Mouse (Mus musculus) brain, embryonic 14.5 days (tissue): ENCODE results near the gene Tmem45a2.
A peak's percentile ranks its signal among the peaks of the same experiment; 100 is the strongest.

Experiments used
- CTCF ChIP-seq: fragments of 200-500 bp; IDR thresholded peaks from 2 replicates; pipeline ENCODE4 v1.5.1; 2012; ENCODE audit warnings: inconsistent platforms, mild to moderate bottlenecking, moderate library complexity, borderline replicate concordance; ENCODE audit not compliant: insufficient read depth, insufficient read length; ENCODE audit errors: extremely low read depth
- POLR2A ChIP-seq: fragments of 200-500 bp; IDR thresholded peaks from 2 replicates; pipeline ENCODE4 v1.6.1; 2012; ENCODE audit warnings: mild to moderate bottlenecking, inconsistent platforms, borderline replicate concordance; ENCODE audit not compliant: poor library complexity, insufficient read depth, insufficient read length, severe bottlenecking; ENCODE audit errors: extremely low read depth

- TF ChIP-seq CTCF: peak; percentile 67; the same call in 1 of the 2 replicates
- TF ChIP-seq POLR2A: no peak
These were observed 21.3 kb upstream of the Tmem45a2 start for GRCm38 (mm10) chr16:57092460-57092859.
